Mouse (Mus musculus) ovary, postnatal 14 days (tissue): ENCODE results near the gene Anapc2.
"Not testable (repeated sequence)": the region's sequence is repeated elsewhere in the genome, so short reads cannot be mapped to it uniquely, and the experiment has no call there.

Experiments used
- DNase-seq: peaks from one replicate; pipeline ENCODE4 v3.0.0; 2022; ENCODE audit warnings: low spot score

The Anapc2 gene

DNA sequence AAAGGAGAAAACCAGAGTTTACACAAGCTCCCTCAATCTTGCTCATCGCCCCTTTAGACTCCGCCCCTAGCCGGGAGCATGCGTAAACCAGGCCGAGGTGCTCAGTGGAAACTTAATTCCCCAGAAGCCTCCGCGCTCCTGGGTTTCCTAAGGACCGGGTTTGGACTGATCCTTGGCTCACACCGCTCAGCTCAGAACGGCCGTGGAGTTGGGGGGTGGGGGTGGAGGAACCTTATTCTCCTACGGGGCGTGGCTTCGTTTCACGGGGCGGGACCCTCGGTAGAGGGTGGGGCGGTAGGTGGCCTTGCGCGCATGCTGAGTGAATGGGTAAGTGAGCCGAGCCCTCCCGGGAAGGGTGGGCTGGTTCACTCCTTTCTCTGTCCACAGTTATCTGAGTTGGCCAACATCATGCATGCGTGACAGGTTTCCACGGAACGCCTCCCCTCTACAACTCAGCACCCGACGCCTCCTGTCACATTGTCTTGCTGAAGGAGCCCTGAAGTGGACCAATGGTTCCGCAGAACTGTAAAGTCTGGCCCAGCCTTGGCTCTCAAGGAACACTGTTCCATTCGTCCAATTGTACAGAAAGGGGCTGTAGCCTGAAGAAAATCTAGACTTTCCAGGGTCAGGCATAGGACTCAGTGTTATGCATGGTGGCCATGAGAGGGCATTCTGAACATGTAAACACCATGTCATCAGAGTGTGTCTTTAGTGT lies 31.4 kb upstream of the Anapc2 start:
- peak; percentile 56 for DNase-seq

DNA sequence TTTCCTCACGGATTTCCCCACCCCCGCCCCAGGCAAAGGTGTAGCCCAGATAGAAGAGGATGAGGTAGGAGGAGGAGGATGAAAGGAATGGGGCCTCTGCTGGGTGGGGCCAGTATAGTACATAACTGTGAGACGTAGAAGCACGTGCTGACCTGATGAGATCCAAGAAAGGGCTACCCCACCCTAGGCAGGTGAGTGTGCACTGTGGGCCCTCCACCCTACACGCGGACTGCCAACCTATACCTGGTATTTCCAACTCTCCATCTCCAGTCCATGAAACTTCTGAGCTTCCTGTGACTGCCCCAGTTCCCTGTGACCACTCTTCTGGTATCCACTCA lies 30.9 kb upstream of the Anapc2 start:
- no peak for DNase-seq

DNA sequence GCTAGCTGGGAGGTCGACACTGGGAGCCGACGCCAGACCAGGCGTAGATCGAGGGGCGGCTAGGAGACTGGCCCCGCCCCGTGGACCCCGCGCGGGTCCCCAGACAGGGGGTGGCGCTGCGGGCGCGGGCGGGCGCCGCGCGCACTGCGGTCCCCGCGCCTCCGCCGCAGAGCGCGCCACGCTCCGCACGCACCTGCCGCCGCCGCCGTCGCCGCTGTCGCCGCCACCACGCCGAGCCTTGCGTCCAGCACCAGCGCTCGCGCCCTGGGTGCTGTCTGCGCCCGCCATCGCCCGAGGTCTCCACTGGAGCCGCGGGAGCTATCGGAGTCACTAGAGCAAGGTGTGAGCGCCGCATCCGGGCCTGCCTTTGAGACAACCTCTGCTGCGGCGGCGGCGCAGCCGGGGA lies 30.2 kb upstream of the Anapc2 start, which contains the start of the genes Rnf208 and Cysrt1:
TSS of gene Rnf208 (plus strand) at position 155 of the 406 bp plus-strand sequence.
TSS of gene Cysrt1 (minus strand) at position 352 of the 406 bp plus-strand sequence.
- DNase-seq, result no peak

DNA sequence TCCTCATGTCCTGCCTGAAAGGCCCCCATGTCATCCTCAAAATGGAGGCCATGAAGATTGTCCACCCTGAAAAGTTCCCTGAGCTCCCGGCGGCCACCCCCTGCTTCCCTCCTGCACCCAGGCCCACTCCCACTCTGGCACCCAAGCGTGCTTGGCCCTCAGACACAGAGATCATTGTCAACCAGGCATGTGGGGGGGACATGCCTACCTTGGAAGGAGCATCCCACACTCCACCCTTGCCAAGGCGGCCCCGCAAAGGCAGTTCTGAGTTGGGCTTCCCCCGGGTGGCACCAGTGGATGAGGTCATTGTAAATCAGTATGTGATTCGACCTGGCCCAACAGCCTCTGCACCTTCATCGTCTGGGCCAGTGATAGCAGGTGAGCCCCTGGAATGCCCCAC lies 28.9 kb upstream of the Anapc2 start:
- DNase-seq, result no peak

DNA sequence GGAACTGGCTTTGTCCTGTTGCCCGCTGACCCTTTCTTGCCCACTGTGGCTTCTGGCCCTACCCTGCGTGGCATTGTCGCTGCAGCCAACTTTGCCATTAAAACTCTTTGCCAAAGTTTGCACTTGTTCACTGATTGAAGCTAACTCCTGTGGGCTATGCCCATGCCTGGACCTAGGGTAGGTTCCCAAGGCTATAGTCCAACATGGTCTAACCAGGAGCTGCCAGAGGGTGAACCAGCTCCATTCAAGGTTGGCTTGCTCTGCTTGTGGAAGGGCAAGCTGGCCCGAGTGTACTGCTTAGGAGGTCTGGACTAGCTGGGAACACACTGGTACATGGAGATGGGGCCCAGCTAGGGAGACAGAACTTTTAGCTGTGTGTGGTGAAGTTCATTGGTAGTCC lies 28.1 kb upstream of the Anapc2 start:
- DNase-seq, result no peak

DNA sequence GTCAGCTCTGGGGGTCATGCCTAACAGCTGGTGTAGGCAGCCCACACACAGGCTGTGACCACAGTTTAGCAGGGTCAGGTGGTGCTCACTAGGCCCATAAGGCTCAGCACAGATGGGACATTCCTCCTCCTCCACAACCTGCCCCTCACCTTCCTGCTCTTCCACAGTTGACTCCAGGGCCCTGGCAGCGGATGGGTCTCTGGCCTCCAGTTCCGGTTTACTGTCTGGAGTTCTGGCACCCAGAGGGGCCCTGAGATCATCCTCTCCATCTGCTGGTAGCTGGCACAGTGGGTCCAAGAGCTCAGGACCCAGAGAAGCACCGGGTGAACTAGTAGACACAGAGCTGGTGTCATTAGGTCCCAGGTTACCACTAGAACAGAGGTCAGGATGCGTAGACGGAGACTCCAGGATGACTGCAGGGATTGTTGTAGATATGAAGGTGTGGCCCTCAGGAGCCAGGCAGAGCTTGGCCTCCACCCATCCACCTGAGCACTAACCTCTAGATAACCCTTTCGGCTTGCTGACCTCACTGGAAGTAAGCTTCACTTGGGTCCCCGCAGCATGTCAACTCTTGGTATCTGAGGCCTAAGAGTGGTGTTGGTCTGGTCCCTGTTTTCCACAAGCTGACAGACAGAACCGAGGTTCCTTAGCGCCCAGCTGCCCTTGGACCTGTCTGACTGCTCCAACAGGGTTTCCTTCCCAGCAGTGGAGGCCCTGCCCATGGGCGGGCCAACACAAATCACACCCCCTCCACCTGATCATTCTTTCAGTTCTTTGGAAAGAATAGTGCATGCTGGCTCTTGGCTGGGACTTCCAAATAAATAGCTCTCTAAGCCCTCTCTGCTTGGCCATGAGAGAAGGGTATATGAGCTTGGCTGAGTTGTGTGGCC lies 25.9 kb upstream of the Anapc2 start, which contains the start of gene AL732309.1:
TSS of gene AL732309.1 (minus strand) at position 681 of the 890 bp plus-strand sequence.
- no peak for DNase-seq

DNA sequence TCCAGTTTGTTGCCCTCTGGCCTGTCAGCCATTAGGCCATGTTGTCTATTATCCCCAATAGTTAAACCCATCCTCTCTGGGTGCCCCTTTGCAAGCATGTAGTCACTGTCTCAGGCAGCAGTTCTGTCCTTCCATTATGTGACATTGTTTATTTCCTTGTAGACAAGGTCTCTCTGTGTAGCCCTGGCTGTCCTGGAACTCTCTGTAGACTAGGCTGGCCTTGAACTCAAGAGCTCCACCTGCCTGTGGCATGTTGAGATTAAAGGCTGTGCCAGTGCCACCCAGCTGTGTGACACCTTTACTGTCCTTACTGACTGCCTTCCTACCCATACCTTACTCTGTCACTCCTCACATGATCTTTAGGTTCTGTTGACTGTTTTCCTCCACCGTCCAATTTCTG lies 19.9 kb upstream of the Anapc2 start:
- no peak for DNase-seq

DNA sequence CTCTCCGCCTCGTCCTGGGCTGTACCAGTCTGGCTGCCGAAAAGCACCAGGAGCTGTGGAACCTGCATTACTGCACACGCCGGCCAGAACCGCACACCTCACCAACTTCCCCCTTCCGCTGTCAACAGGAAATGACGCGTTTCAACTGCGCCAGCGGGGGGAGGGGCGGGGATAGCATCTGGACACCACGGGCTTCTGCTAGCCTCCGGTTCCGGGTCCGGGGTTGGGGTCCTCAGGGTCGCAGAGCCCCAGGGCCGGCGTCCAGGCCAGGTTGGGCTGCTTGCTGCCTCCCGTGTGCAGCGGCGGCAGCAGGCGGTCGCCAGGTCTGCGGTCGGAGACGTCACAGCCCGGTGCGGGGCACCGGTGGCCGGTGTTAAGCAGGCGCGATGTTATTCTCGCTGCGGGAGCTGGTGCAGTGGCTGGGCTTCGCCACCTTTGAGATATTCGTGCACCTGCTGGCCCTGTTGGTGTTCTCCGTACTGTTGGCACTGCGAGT lies 16.9 kb upstream of the Anapc2 start, which contains the start of gene Tmem203:
TSS of gene Tmem203 (plus strand) at position 156 of the 496 bp plus-strand sequence.
- DNase-seq, result peak; percentile 76

DNA sequence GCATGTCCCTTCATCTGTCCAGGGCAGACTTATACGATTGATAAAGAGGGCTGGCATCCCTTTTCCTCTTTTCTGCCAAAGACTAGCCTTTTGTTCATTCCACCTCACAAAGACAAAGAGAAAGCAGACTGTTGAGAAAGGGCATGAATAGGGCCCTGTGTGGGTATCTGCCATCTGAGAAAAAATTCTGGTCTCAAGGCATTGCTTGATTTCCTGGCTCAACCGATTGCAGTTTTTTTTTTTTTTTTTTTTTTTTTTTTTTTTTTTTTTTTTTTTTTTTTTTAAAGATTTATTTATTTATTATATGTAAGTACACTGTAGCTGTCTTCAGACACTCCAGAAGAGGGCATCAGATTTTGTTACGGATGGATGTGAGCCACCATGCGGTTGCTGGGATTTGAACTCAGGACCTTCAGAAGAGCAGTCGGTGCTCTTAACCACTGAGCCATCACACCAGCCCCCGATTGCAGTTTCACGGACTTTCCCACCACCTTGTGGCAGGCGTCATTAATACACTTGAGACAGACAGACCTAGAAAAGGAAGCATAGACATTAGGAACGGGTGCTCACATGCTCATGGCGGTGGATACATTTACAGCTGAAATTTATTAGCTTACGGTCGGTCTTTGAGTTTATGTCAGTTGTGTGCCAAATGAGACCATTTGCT lies 15.7 kb upstream of the Anapc2 start:
- not testable (repeated sequence) for DNase-seq

DNA sequence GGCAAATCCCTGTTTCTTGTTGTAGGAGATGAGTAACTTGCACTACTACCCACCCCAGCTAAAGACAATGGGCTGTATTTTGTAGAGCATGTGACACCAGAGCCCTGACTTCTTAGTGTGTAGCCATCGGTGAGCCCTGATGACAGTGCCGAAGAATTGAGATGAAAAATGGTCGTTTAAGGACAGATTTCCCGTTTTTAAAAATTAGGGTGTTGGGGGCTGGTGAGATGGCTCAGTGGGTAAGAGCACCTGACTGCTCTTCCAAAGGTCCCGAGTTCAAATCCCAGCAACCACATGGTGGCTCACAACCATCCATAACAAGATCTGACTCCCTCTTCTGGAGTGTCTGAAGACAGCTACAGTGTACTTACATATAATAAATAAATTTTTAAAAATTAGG lies 15.0 kb upstream of the Anapc2 start:
- DNase-seq, result not testable (repeated sequence)

DNA sequence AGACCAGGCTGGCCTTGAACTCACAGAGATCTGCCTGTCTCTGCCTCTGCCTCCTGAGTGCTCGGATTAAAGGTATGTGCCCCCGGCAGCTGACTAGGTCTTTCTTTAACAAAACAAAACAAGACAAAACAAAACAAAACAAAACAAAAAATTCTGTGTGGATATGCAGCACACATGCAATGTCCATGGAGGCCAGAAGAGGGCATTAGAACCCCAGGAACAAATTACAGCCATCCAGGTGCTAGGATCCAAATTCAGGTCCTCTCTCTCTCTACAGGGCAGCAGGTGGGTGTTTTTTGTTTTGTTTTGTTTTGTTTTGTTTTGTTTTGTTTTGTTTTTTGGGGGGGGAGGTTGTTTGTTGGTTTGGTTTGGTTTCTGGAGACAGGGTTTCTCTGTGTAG lies 13.4 kb upstream of the Anapc2 start:
- DNase-seq, result no peak

DNA sequence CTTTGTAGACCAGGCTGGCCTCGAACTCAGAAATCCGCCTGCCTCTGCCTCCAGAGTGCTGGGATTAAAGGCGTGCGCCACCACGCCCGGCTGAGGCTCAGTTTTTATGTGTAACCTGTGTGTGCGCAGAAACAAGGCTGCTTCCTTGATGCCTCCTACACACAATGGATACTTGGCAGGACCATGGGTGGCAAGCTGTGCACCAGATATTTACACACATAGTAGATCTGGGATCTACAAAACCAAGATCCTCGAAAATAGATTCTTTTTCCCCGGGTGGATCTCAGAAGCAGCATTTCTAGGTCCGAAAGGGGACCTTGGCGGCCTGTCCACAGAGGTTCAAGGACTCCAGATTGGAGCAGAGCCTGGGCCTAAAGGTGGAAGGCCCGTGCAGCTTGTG lies 10.4 kb upstream of the Anapc2 start:
- no peak for DNase-seq

DNA sequence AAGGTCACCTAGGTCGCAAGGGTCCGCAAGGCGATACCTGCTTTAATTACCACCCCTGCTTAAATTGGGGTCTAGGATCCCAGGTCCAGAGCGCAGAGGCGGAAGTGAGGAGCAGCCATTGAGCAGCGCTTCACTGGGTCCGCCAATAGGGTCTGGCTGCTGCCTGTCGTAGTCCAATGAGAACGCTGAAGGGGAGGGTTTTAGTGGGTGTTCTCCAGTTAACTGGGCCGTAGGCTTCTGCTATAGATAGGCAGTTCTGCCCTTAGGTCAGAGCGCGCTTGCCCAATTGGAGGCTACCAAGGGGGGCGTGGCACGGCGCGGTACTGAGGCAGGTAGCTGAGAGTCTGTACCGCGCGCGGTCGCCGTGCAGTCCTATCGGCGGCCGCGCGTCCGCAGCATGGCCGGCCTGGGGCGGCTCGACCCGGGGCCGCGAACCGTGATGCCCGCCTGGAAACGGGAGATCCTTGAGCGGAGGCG lies 9.9 kb upstream of the Anapc2 start, which contains the start of gene Tprn:
TSS of gene Tprn (plus strand) at position 328 of the 477 bp plus-strand sequence.
- DNase-seq, result peak; percentile 80

DNA sequence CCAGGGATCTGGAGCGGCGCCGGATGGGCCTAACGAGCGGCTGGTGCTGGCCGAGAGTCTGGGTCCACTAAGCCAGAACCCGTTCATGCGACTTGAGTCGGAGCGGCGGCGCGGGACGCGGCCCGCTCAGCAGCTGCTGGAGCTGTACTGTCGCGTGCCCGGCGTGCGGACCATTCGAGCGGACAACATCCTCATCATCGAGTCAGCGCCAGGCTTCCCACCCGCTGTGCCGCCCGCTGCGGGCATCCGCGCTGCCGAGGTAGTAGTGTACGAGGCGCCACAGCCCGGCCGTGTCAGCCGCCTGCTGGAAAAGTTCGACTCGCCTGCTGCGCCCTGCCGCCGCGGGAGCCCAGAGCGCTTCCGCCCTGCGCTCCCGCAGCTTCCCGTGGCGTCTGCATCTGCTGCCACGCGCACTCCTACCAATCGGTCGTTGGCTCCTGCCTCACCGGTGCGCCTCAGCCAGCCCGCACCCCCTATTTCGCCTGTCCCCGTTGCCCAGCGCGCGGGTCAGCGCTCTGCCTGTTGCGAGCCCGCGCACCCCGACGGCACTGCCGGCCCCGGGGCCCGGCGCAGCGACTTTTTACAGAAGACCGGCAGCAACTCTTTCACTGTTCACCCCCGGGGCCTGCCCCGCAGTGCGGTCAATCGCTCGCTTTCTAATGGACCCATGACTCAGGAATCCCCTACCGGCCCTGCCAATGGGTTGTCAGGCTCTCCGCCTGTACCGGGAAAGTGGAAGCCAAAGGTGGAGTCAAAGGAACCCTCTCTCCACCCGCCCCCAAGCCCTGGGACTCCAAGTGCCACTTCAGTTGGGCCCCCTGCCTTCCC lies 9.3 kb upstream of the Anapc2 start:
- no peak for DNase-seq

DNA sequence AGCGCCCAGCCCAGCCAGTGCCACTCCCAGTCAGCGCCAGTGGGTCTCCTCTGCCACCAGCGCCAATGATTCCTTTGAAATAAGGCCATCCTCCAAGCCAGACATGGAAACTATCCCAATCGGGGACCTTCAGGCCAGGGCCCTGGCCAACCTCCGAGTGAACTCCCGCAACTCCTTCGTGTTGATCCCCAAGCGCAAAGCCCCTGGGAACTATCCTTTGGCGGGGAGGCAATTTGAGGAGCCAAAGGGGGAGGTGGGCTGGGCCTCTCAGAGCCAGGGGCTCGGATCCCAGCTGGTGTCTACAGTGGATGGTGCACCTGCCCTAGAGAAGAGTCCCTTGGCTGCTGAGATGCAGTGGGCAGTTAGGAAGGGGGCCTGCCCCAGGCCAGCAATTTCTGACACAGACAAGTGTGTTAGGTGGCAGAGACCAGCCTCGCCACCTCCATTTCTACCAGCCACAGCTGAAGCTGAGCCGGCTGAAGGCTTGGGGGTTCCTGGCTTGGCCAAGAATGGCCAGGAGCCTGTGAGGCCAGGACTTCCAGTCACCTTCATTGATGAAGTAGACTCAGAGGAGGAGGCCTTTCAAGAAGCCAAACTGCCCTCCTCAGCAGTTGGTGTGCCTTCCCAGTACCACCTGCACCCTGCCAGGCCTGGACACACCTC lies 8.5 kb upstream of the Anapc2 start:
- DNase-seq, result no peak

DNA sequence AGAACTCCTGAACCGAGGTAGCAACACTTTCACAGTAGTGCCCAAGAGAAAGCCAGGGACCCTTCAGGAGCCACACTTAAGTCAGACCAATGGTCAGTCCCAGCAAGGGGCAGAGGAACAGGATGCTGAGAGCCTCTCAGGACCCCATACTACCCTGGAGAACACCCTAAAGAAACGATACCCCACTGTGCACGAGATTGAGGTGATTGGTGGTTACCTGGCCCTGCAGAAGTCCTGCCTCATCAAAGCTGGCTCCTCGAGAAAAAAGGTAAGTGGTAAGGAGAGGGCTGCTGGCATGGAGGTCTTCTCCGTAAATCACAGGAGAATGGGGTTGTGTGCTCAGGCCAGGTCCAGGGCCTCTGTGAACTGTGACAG lies 8.0 kb upstream of the Anapc2 start:
- DNase-seq, result no peak

DNA sequence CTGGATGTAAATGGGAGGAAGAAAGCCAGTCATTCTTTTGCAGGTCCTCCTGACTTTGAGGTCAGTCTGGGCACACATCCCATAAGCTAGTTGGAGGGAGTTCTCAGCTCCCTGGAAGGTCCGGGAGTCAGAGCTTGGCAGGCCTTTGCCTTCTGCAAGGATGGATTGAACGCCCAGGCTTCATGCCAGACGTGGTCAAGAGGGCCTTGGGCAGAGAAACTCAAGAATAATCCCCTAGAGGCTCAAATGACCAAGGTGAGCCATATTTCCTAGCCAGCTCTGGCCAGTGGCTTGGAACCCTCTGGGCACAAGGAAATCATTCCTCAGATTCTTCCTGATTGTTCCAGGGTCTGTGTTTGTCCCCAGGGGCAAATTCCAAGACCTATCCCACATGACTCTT lies 7.4 kb upstream of the Anapc2 start:
- no peak for DNase-seq

DNA sequence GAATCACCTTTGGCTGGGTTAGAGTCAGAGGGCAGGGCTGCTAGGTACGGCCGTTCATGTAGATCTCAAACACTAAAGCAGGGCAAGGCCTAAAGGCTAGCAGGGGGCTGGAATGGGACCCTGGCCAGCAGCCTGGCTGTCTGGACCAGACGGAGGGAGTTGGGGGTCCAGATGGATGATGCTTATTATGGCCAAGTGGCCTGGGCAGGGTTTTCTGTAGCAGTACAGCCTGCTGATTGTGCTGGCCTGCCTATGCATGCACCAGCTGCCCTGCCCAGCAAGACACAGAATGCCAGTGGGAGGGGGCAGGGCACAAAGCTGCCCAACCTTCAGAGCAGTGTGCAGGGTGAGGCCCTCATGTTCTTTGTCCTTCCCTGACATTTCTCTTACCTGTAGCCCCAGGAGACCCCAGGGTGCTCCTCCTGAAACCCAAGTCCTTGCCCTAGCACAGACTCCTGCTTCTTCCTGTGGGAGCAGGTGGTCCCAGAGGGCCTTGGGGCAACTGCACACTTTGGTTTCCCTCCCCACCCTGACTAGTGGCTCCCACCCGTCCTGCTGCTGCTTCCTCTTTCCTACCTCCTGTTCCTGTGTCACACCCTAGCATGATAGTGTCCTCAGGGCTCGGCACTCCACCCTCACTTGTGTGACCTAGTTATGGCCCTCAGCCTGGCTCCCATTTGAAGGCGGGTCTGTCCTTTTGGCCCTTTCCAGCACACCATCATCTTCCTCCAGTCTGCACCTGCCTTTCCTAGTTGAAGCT lies 6.2 kb upstream of the Anapc2 start:
- no peak for DNase-seq

DNA sequence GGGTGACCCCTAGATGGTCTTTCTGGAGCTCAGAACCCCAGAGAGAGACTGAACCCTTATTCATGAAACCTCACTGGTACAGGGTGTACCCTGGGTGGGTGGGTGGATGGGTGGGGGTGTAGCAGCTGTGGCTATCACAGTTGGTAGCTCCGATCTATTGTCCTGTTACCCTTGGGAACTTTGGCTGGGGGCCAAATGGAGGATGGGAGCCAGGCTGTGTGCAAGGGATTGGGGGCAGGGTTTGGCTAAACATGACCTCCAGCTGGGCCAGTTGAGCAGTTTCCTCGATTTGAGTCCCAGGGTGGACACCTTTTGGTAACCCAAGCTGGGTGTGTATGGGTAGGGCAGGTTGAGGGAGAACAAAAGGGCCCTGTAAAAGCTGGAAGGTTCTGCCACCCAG lies 5.6 kb upstream of the Anapc2 start:
- DNase-seq, result no peak

DNA sequence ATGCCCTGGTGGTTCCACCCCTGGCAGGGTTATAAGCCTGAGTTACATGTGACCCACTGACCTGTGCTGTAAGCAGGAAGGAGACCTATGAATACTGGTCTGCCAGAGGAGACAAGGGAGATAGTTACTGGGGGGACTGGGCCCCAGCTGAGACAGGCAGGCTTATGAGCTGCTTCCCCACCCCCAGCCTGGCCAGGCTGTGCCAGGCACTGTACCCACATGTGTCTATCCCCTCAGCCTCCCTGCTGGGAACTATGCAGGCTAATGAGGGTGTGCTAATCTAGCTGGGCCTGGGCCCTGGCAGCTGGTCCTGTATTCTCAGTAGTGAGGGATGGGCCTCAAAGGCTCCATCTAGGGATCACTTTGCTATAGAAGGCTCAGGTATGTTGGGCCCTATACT lies 5.0 kb upstream of the Anapc2 start:
- no peak for DNase-seq
